Mouse (Mus musculus): ENCODE results near the gene Nkx2-5.

The Nkx2-5 gene

DNA sequence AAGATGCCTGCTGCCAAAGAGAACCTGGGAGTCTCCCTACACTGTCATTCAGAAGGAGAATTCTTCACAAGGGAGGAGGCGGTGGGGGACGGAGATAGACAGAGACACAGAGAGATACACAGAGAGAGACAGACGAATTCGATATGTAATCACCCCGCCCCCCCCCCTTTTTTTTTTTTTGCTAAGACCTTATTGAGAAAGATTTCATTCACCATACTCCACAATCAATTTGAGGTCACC lies at the start of gene Nkx2-5:
Gene Nkx2-5, minus strand, starts transcription at position 101 of the 240 bp plus-strand sequence.
- DNase-seq = no peak

DNA sequence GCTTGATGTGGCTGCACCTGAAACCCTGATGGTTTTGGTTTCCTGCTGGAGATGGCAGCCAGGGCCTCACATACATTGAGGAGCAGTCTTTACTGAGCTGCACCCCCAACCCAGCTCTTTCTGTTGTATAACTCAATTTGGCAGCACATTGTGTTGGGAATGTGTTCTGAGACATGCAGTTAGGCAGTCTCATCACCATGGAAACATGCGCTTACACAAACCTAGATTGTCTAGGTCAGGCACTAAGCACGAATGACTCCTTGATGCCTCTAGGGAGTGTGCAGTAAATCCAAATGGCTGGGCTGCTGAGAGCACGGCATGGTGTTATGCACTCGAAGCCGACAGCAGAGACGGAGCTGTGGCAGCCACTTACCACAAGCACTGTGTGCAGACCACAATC lies 49.5 kb upstream of the Nkx2-5 start:
- DNase-seq = no peak

DNA sequence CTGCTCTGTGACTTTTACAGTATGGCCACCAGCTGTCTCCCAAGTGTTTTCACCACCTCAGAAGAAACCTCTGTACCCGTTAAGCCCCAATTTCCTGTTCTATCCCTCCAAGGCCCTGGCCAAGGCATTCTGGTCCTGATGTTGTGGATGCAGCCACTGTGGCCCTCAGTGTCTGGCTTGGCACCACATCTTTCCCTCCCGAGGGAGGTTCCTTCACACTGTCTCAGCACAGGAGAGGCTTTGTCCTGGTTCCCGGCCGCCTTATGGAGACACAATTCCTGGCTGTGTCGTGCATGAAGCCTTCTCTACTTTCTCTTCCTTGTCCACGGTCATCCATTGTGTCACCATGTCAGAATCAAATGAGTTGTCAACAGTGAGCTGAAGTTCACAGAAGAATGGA lies 48.7 kb upstream of the Nkx2-5 start:
- peak in 1 of 2 experiments; percentile 19 for DNase-seq

DNA sequence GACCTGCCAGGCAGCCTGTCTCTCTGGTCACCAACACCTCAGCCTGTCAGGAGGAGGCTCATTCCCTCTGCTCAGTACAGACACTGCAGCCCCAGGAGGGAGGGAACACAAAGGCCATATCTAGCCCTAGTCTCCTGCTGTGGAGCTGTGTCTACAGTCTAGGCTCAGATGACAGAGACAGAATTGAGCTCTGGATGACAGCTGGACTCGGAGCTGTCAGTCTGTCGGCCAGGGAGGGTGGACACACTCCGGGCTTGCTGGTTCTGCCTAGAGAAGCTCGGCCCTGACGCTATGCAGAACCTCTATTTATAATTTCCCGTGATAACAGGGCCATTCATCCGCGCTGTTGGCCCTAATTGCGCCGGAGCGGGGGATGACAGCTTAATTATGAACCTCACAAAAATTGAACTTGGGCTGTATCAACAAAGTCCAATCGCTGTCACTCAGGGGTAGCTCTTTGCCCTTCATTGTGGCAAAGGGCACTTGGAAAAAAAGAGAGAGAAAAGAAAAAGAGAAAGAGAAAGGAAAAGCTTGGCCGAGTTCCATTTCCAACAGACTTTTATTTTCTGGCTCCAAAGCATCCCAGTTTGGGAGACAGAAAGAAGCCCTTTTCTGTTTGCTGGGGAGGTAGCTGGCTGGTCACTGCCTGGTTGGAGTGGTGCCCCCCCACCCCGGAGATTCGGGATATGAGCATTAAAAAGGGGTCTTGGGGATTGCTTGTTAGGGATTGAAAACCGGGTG lies 48.0 kb upstream of the Nkx2-5 start:
- DNase-seq = peak; percentile 25 to 27

DNA sequence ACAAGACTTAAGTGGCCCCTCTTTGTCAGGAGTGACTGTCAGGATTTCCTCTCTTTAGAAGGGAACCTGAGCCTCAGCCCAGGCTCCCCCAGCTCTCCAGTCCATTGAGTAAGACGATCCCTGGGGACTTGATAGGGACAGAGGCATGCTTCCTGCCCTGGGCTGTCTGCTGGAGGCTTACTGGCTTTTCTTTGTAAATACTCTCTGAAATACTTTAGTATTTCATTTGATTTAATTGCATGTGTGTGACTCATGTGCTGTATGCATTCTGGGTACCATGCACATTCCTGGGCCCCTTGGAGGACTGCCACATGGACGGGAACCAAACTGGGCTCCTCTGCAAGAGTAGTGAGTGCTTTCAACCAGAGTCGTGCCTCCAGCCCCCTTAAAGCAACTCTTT lies 43.1 kb upstream of the Nkx2-5 start:
- peak in 1 of 2 experiments; percentile 13 for DNase-seq

DNA sequence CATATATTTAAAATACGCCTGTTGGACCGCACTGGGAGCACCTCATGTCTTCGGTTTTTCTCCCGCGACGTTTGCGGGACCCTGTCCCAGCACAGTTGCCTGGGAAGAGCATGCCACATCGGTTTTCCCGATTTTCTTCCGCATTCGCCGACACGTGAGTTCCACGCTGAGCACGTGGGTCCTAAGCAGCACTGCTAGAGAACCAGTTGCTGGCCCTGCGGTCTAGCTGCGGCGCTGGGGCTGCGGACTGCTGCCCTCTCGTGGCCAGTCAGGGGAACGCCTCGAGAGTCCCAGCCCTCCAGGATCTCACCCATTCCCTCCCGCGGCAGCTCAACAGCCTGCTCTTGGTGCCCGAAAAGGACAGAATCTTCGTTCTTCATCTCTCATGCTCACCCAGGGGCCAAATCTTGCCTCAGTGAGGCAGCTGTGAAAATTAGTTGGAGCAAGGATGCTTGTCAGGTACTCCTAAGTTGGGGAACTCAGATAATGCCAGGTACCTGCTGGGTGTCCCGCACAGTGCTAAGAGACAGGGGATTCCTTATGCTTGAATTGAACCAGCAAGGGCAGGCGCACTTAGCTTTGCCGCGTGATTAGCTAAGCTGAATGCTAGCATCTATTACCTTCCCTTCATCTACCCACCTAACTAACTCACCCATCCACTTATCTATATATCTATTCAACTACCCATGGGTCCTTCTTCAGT lies 41.4 kb upstream of the Nkx2-5 start:
- peak; percentile 89 to 91 for DNase-seq

- peak; percentile 88 to 90 for DNase-seq
Observed at GRCm38 (mm10) chr17:26884995-26885926, 40.5 kb upstream of the Nkx2-5 start.

- no peak for DNase-seq
Observed at GRCm38 (mm10) chr17:26883585-26883984, 38.8 kb upstream of the Nkx2-5 start.

GRCm38 (mm10) chr17:26882706-26883105 lies 37.9 kb upstream of the Nkx2-5 start:
- DNase-seq = no peak

GRCm38 (mm10) chr17:26879235-26879634 lies 34.4 kb upstream of the Nkx2-5 start:
- DNase-seq = no peak

GRCm38 (mm10) chr17:26877927-26878326 lies 33.1 kb upstream of the Nkx2-5 start:
- DNase-seq = no peak

DNA sequence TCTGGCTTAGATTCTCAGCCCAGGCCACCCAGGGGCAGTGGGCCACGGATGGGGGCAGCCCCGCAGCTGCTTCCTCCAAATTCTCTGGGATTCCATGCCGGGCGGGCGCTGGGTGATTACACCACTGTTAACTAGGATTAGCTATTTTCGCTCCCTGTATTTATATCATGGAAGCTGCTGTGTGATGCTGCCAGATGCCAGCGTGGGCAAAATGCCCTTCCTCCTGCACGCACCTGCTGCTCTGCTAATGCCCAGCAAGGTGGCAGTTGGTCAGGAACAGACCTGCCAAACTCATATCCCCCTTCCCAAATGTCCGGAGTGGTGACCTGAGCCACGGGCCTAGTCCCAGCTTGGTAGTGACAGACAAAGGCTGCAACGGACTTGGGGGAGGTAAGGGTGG lies 29.7 kb upstream of the Nkx2-5 start:
- peak; percentile 42 to 57 for DNase-seq

DNA sequence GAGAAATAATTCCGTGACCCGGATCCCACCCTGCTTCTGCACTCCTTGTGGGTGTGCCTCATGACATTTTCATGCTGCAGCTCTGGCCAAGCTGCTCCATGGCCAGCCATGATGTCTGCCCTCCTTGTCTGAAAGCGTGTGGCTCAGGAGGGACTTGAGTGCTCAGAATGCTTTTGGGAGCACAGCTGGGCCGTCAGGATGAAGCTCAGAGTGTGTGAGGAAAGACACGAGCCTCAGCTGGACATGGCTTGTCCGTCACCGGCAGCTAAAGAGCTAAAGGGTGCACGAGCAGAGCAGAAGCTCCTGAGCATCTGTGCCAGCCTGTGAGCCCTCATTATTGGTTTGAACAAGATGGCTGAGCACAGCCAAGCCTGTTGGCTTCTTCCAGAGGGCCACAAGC lies 28.7 kb upstream of the Nkx2-5 start:
- no peak for DNase-seq

DNA sequence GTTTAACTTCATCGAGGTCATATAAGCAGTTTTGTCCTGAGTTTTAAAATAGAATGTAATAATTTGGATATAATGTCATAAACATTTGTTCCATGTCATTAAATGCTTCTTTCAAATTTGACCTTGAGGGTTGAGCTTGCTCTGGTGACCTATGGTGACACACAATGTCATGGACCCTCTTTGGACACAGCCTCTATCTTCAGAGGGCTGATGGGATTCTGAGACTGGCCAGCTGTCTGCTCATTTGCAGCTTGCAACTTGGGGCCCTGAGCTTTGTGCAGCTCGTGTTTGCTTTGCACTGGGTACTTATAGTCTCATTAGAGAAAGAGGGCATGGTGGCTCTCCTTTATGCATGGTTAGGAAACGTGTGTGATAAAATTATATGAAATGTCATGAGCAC lies 28.1 kb upstream of the Nkx2-5 start:
- no peak for DNase-seq

GRCm38 (mm10) chr17:26868756-26869155 lies 23.9 kb upstream of the Nkx2-5 start:
- no peak for DNase-seq

- no peak for DNase-seq
Observed at GRCm38 (mm10) chr17:26865156-26865555, 20.3 kb upstream of the Nkx2-5 start.

DNA sequence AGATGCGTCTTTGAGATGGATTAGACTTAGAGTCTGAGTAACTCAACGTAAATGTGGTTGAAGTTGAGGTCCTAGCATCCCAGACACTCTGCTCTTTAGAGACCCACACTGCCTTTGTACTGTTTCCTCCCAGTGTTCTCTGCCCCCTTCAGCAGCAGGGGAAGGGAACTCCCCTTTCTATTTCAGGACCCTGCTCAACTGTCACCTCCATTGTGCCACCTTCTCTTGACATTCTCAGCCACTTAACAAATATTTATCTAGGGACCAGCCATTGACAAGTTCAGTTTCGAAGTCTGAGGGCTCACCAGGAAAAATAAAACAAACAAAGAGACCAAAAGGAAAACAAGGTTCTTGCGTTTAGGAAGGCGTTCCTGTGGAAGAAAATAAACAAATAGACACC lies 19.5 kb upstream of the Nkx2-5 start:
- DNase-seq = no peak

DNA sequence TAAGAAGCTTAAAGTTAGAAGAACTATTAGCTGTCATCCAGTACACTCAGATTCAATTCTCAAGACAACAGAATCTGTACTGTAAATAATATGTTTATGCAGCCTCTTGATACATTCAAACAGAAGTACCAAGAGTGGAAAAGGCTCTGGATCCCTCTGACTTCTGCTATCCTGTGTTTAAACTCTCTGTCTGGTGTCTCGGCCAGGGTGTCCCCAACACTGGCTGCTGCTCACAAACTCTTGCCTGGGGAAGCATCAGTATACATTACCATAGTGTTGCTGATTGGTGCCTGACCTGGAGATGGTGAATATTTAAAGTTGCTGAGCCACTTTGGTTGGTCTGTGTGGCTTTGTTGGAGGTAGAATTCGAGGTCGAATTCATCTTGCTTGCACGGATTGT lies 17.0 kb upstream of the Nkx2-5 start:
- DNase-seq = no peak

DNA sequence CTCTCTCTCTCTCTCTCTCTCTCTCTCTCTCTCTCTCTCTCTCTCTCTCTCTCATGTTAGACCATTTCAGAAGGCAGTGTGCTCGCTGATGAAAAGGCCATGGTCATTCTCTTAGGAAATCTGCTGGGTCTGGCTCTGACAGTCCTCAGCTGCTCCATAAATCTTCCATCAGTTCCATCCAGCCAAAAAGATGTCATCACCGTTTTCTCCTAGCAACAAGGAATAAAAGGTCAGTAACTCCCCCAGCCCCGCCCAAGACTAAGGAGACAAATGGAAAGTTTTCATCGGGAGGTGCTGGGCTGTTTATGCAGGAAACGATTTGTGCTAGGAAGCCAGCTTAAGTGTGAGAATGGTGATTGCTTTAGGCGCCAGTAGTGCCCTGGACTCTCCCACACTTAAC lies 16.6 kb upstream of the Nkx2-5 start:
- no peak for DNase-seq

DNA sequence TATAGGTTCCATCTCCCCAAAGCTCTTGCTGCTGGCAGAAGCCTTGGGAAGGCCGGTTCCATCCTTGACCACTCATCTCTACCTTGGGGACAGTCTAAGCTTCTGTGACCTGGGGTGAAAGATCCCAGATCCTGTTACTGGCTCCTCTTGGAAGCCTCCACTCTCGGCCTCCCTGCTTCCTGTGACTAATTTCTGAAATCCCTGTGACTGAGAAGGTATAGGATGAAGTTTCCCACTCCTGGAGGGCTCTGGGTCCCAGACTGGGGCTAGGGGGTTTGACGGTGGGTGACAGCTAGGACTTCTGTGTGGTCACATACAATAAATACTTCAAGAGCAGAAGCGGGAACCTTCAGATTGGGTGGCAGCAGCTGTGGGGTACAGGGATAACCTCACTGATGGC lies 16.1 kb upstream of the Nkx2-5 start:
- DNase-seq = no peak

DNA sequence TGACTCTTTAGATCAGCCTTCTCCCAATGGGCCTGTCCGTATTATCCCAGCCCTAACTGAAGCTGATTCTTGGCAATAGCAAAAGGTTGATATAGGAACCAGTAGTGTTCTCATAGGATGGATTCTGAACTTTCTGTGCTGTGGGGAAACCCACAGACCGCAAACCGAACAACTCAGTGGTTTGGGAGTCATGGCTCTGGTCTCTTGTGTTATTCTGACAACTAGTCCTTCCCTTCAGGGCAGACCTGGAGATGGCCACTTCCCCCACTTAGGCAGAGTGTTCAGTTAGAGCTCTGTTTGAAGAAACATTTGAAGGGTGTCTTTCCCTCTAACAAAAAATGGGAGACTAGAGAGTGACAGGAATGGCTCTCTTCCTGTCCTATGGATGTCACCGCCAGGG lies 7.5 kb upstream of the Nkx2-5 start:
- DNase-seq = no peak

DNA sequence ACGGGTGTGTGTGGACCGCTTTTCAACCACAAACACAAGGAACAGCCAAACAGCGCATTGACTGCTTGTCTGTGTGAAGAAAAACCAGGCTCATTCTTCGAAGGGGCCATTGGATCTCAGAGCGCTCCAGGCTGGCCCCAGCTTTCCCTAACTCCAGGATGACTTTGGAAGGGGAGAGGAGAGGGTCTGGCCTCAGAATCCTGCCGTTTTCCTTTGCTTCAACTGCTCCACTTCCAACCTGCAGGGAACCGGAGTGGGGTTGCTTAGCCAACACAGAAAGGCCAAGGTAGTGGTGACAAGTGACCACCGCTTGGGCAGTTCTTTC lies 6.3 kb upstream of the Nkx2-5 start:
- DNase-seq = no peak

- DNase-seq = no peak
Observed at GRCm38 (mm10) chr17:26850358-26851135, 5.7 kb upstream of the Nkx2-5 start.

Data from cerebellum, postnatal 10 days (tissue).